Mouse (Mus musculus) left cerebral cortex, postnatal 14 days (tissue): ENCODE results near the gene Olfr1229. TPM values are rescaled to one million over a fixed set of nuclear protein-coding genes. Genes with fewer than 3 reads are reported as not detected.

Experiments used
- DNase-seq, 2 experiments: peaks; one replicate each; pipeline ENCODE4 v3.0.0; 2021 to 2022; ENCODE audit warnings: low spot score in 2 of 2, mixed read lengths in 1 of 2
- intact Hi-C: fragments of 180-260 bp; cut with DNase I; formaldehyde crosslinking; loops from one replicate; pipeline ENCODE4 v1.15.1; 2025
- long read RNA-seq, 2 experiments: library from polyadenylated mRNA; stranded (forward); transcript quantifications; one replicate each; pipeline ENCODE4 v2.0.0; 2021
- total RNA-seq, 2 experiments: library from RNA; stranded (reverse); gene quantifications; 2 replicates each; pipeline ENCODE4 v1.2.3; 2021

Olfr1229 gene
- total RNA-seq, result not detected
- long read RNA-seq, experiment 1, result 0 reads
- long read RNA-seq, experiment 2, result 0 reads

DNA sequence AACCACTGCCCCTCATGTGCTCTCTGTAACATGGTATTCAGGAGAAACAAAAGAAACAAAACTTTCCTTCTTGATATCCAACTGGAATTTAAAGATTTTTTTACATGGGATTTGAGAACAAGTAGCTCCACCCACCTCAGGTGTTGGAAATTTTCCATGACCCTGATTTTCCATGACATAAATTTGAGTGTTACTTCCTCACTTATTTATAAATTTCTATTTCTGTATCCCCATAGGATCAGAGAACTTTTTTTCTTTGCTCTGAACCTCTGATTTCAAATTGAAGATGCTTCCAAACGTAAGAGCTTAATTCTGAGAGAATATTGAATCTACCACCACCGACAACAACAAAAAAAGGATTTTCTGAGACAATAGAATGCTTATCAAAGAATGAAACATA, at the start of gene Olfr1229:
Gene Olfr1229 (minus strand): TSS at position 101 of the 400 bp plus-strand sequence.
- intact Hi-C loops, result no loop called here
- DNase-seq, result no peak

DNA sequence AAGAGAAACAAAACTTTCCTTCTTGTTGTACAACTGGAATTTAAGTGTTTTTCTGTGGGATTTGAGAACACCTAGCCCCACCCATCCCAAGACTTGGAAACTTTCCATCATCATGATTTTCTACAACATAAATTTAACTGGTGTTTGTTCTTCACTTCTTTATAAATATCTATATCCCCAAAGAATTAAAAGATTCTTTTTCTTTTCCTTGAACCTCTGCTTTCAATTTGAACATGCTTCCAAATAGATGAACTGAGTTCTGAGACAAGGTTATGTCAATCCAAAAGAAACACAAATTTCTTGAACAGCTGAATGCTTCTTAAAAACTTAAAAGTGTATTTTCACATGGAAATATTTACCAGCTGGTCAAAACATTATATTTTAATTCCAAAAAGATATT, 41.8 kb upstream of the Olfr1229 start, which contains the start of gene Olfr1232:
Gene Olfr1232 (minus strand): TSS at position 101 of the 400 bp plus-strand sequence.
- intact Hi-C loops, result no loop called here
- DNase-seq, result no peak

DNA sequence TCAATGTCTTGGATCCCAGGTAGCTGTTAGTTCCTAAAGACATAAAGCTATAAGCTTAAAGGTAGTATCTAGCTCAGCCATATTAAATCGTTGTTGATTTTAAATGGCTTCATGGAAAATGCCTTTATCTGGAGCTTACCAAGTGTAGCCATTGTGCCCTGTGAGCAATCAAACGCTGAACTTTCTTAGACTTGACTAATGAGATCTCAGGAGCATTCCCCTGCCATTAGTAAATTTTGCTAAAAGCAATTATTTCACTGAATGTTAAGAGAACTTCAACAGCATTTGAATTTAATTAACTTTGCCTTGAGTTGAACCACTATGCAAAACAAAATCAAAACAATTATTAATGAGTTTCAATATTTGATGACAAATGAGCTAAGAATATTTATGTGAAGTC, 19.2 kb upstream of the Olfr1229 start, which contains the start of gene Olfr1231:
Gene Olfr1231 (minus strand): TSS at position 101 of the 400 bp plus-strand sequence.
- intact Hi-C loops, result no loop called here
- no peak for DNase-seq

DNA sequence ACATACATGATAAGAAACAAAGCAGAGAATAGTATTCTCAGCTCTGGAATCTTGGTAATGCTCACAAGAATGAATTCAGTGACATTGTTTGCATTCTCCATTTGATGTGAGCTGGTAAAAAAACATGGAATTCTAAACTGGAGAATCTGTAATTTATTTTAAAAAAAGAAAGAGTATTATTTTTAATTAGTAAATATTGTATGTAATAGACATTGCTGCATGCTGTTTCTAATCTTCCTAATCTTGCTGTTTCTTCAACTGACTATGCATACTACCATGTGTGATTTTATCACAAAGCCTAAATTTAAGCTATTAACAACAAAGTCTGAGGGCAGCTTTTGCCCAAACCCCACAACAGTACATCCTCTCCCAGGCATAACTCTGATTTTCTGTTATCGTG, 9.4 kb upstream of the Olfr1229 start, which contains the start of gene Olfr1230:
Gene Olfr1230 (minus strand): TSS at position 101 of the 400 bp plus-strand sequence.
- intact Hi-C loops, result no loop called here
- no peak for DNase-seq

DNA sequence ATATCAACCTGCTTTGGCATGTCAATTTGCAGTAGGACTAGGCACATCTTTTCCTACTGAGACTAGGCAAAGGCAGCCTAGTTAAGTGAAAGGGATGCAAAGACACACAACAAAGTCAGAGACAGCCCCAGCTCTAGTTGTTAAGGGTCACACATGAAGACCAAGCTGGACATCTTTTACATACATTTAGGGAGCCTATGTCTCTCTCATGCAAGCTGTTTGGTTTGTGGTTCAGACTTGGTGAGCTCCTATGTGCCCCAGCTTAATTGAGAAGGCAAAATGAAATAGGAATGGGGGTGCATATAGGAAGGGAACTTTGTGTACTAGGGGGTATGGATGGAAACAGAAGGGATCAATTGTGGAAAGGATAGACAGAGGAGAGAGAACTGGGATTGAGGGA, 33.9 kb downstream of the Olfr1229 start, which contains the start of gene Olfr1228:
Gene Olfr1228 (minus strand): TSS at position 101 of the 400 bp plus-strand sequence.
- intact Hi-C loops, result no loop called here

More for the DNA sequence above, 33.9 kb downstream of the Olfr1229 start, which contains the start of gene Olfr1228:
- DNase-seq, result no peak

Other genes with a start within 250 kb of the Olfr1229 start
- gene Olfr1218, start 226.8 kb downstream of the Olfr1229 start, total RNA-seq, result not detected
- not detected for gene Olfr1219, start 204.5 kb downstream of the Olfr1229 start, total RNA-seq
- gene Olfr1220, start 181.2 kb downstream of the Olfr1229 start, total RNA-seq, result not detected
- gene Olfr1221, start 170.7 kb downstream of the Olfr1229 start, total RNA-seq, result not detected
- not detected for gene Olfr1222, start 155.0 kb downstream of the Olfr1229 start, total RNA-seq
- gene Olfr1223, start 136.5 kb downstream of the Olfr1229 start, total RNA-seq, result not detected
- not detected for gene Olfr1224-ps1, start 123.9 kb downstream of the Olfr1229 start, total RNA-seq
- not detected for gene Olfr1225, start 113.3 kb downstream of the Olfr1229 start, total RNA-seq
- gene Olfr1226, start 88.0 kb downstream of the Olfr1229 start, total RNA-seq, result not detected
- not detected for gene Olfr1228, start 34.0 kb downstream of the Olfr1229 start, total RNA-seq
- not detected for gene Olfr1230, start 9.3 kb upstream of the Olfr1229 start, total RNA-seq
- gene Olfr1231, start 19.1 kb upstream of the Olfr1229 start, total RNA-seq, result not detected
- not detected for gene Olfr1232, start 41.7 kb upstream of the Olfr1229 start, total RNA-seq
- not detected for gene Olfr1233, start 54.4 kb upstream of the Olfr1229 start, total RNA-seq
- not detected for gene Olfr1234, start 76.9 kb upstream of the Olfr1229 start, total RNA-seq
- gene Olfr1238, start 121.7 kb upstream of the Olfr1229 start, total RNA-seq, result not detected
- not detected for gene Olfr1239, start 132.4 kb upstream of the Olfr1229 start, total RNA-seq
- not detected for gene Olfr1240, start 155.0 kb upstream of the Olfr1229 start, total RNA-seq
- not detected for gene Olfr1241, start 199.1 kb upstream of the Olfr1229 start, total RNA-seq
- gene Olfr1242, start 210.3 kb upstream of the Olfr1229 start, total RNA-seq, result not detected
- gene Olfr1243, start 243.5 kb upstream of the Olfr1229 start, total RNA-seq, result not detected